Comparison of ENCODE assay signal across 16 mouse cellular contexts in genomic region chr1:151109333-151109732, GRCm38 (mm10).
"Had no signal": no experiment of that assay in that cellular context is flagged by ENCODE, and none has a peak within 500 bp of the region (broad histone marks: within the 10 kb centered on the region; RNA-seq: fewer than 3 reads in every experiment).

No protein-coding gene starts in this region.

- H3K9ac ChIP-seq: neural tube, embryonic 13.5 days; neural tube, embryonic 15.5 days; stomach, embryonic 15.5 days had no signal

- H3K4me3 ChIP-seq: neural tube, embryonic 13.5 days; neural tube, embryonic 15.5 days; stomach, embryonic 15.5 days had no signal

- H3K27me3 ChIP-seq: neural tube, embryonic 13.5 days; neural tube, embryonic 15.5 days; stomach, embryonic 15.5 days had no signal

- H3K9me3 ChIP-seq: neural tube, embryonic 13.5 days; neural tube, embryonic 15.5 days; stomach, embryonic 15.5 days had no signal

- H3K4me1 ChIP-seq: stomach, embryonic 15.5 days had no signal

- H3K36me3 ChIP-seq: neural tube, embryonic 13.5 days; neural tube, embryonic 15.5 days; stomach, embryonic 15.5 days had no signal

- DNase-seq: retina, postnatal 1 day; right cerebral cortex, adult 18-20 months; right cerebral cortex, postnatal 14 days; right cerebral cortex, postnatal 25 days; right cerebral cortex, postnatal 4 days; spleen, adult 18-20 months; thymus, adult 18-20 months; thymus, adult 2 months; thymus, postnatal 14 days; thymus, postnatal 25 days; thymus, postnatal 36 days; thymus, postnatal 4 days had no signal

- H3K27ac ChIP-seq: neural tube, embryonic 13.5 days; neural tube, embryonic 15.5 days; stomach, embryonic 15.5 days; stomach, postnatal 0 days had no signal

- H3K4me2 ChIP-seq: neural tube, embryonic 13.5 days; neural tube, embryonic 15.5 days; stomach, embryonic 15.5 days had no signal
